Mouse (Mus musculus) granulocyte monocyte progenitor cell, adult 5-6 weeks (primary cell): ENCODE measurements around the gene Nptxr. TPM values are rescaled to one million over a fixed set of nuclear protein-coding genes. Genes with fewer than 3 reads are reported as not detected.

ENCODE experiments used
- total RNA-seq, 2 experiments: library from RNA; stranded (forward) in 1 of 2; stranded (reverse) in 1 of 2; fragments of 200-712, 200-1000 nt in 1 of 2; fragments of >200 nt in 1 of 2; fragmentation: Nextera tagmentation in 1 of 2; gene quantifications; 2 replicates each; pipeline ENCODE4 v1.2.3; 2014 to 2017

The Nptxr gene
- total RNA-seq, 2 experiments from 2014 or later: 0.31 to 0.52 TPM

Other genes starting within 250 kb of the Nptxr start
- gene Dmc1, start 199.7 kb downstream of the Nptxr start, total RNA-seq (2014; fragmentation: Nextera tagmentation): 2.1 and 5.4 TPM in 2 replicates
- gene Dmc1, start 199.7 kb downstream of the Nptxr start, total RNA-seq (2017): 4.8 and 4.9 TPM in 2 replicates
- 0.85 and 6.5 TPM in 2 replicates for gene Fam227a, start 145.8 kb downstream of the Nptxr start, total RNA-seq (2014; fragmentation: Nextera tagmentation)
- gene Fam227a, start 145.8 kb downstream of the Nptxr start, total RNA-seq (2017): 1.8 and 2.3 TPM in 2 replicates
- 17.9 and 35.2 TPM in 2 replicates for gene Cby1, start 145.6 kb downstream of the Nptxr start, total RNA-seq (2014; fragmentation: Nextera tagmentation)
- gene Cby1, start 145.6 kb downstream of the Nptxr start, total RNA-seq (2017): 32.0 and 45.5 TPM in 2 replicates
- gene Tomm22, start 133.9 kb downstream of the Nptxr start, total RNA-seq (2014; fragmentation: Nextera tagmentation): 146 and 147 TPM in 2 replicates
- gene Tomm22, start 133.9 kb downstream of the Nptxr start, total RNA-seq (2017): 88.0 and 117 TPM in 2 replicates
- gene Josd1, start 116.8 kb downstream of the Nptxr start, total RNA-seq (2014; fragmentation: Nextera tagmentation): 22.7 and 24.9 TPM in 2 replicates
- gene Josd1, start 116.8 kb downstream of the Nptxr start, total RNA-seq (2017): 19.2 and 23.6 TPM in 2 replicates
- gene Gtpbp1, start 113.9 kb downstream of the Nptxr start, total RNA-seq (2014; fragmentation: Nextera tagmentation): 45.8 and 52.4 TPM in 2 replicates
- gene Gtpbp1, start 113.9 kb downstream of the Nptxr start, total RNA-seq (2017): 47.0 and 59.9 TPM in 2 replicates
- gene Sun2, start 62.2 kb downstream of the Nptxr start, total RNA-seq (2014; fragmentation: Nextera tagmentation): 120 and 133 TPM in 2 replicates
- gene Sun2, start 62.2 kb downstream of the Nptxr start, total RNA-seq (2017): 227 and 268 TPM in 2 replicates
- 9.5 and 27.7 TPM in 2 replicates for gene Dnal4, start 26.9 kb downstream of the Nptxr start, total RNA-seq (2014; fragmentation: Nextera tagmentation)
- 11.6 and 13.5 TPM in 2 replicates for gene Dnal4, start 26.9 kb downstream of the Nptxr start, total RNA-seq (2017)
- gene Npcd, start 29.5 kb upstream of the Nptxr start, total RNA-seq (2014; fragmentation: Nextera tagmentation): not detected in 2 replicates
- not detected in 2 replicates for gene Npcd, start 29.5 kb upstream of the Nptxr start, total RNA-seq (2017)
- gene Cbx6, start 29.9 kb upstream of the Nptxr start, total RNA-seq (2014; fragmentation: Nextera tagmentation): 10.6 and 13.5 TPM in 2 replicates
- 10.8 and 11.6 TPM in 2 replicates for gene Cbx6, start 29.9 kb upstream of the Nptxr start, total RNA-seq (2017)
- 213 and 215 TPM in 2 replicates for gene Apobec3, start 86.9 kb upstream of the Nptxr start, total RNA-seq (2014; fragmentation: Nextera tagmentation)
- 159 and 162 TPM in 2 replicates for gene Apobec3, start 86.9 kb upstream of the Nptxr start, total RNA-seq (2017)
- gene Cbx7, start 166.4 kb upstream of the Nptxr start, total RNA-seq (2014; fragmentation: Nextera tagmentation): 3.4 and 3.7 TPM in 2 replicates
- gene Cbx7, start 166.4 kb upstream of the Nptxr start, total RNA-seq (2017): 0.26 and 1.7 TPM in 2 replicates
- 0.30 TPM in 1 of 2 replicates, not detected in the other for gene Pdgfb, start 210.2 kb upstream of the Nptxr start, total RNA-seq (2014; fragmentation: Nextera tagmentation)
- gene Pdgfb, start 210.2 kb upstream of the Nptxr start, total RNA-seq (2017): 0.13 and 0.26 TPM in 2 replicates